Mouse (Mus musculus) small intestine, adult 10 weeks (tissue): ENCODE results near the gene Fhl3. TPM values are rescaled to one million over a fixed set of nuclear protein-coding genes. Genes with fewer than 3 reads are reported as not detected.

Experiments
- polyA plus RNA-seq: library from polyadenylated mRNA; stranded (reverse); fragments of 350-450 nt; fragmentation: Illumina TruSeq; extraction: RNeasy Lipid Tissue Mini Kit (QIAGEN cat#74804); gene quantifications from one replicate; pipeline ENCODE4 v1.2.3, GENCODE M21; 2014; ENCODE audit warnings: low replicate concordance

Gene Fhl3
- not detected for polyA plus RNA-seq

DNA sequence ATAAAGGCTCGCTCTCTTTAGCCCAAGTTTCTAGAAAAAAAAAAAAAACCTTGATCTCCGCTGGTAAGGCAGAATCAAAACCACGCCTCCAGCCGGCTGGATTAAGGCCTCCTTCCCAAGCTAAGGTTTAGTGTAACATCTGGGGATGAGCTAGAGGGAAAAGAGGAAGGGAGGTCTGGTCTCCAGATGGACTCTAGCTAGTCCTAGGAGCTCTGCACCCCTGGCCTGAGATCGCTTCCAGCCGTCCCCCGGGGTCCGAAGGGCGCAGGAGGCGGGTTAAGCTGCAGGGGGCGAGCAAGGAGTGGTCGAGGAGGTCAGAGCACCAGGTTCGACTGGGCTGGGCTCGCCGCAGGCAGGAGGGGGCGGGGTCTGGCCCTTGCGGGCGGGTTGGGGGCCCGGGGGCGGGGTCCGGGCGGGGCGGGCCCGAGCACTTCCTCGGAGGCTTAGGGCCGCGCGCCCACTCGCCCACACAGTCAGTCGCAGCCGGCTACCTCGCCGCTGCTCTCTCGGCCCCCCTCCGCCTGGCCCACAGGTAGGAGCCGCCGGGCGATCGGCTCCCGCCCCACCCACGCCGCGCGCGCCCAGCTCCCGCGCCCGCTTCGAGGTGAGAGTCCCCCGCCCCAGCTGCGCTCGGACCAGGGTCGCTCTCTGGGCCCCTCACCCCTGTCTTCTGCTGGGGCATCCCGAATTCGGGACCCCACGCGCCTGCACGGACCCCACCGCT lies at the start of gene Fhl3:
TSS of gene Fhl3 (plus strand) at position 454 of the 724 bp plus-strand sequence.

DNA sequence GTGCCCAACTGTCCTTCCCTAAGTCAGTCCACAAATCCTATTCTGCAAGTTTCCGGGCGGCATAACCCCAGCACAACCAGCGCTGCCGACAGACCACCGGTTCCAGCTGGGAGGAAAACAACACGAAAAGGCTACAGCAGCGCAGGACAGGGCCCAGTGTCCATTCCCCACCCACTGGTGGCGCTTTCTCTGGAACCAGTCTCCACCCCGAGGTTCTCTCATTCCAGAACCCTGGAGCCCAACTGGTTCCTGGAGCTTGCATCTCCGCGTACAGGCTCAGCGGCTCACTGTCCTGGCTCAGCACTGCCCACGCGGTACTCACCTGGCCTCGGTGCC lies 44.0 kb upstream of the Fhl3 start, which contains the start of gene Pou3f1:
TSS of gene Pou3f1 (plus strand) at position 290 of the 336 bp plus-strand sequence.

DNA sequence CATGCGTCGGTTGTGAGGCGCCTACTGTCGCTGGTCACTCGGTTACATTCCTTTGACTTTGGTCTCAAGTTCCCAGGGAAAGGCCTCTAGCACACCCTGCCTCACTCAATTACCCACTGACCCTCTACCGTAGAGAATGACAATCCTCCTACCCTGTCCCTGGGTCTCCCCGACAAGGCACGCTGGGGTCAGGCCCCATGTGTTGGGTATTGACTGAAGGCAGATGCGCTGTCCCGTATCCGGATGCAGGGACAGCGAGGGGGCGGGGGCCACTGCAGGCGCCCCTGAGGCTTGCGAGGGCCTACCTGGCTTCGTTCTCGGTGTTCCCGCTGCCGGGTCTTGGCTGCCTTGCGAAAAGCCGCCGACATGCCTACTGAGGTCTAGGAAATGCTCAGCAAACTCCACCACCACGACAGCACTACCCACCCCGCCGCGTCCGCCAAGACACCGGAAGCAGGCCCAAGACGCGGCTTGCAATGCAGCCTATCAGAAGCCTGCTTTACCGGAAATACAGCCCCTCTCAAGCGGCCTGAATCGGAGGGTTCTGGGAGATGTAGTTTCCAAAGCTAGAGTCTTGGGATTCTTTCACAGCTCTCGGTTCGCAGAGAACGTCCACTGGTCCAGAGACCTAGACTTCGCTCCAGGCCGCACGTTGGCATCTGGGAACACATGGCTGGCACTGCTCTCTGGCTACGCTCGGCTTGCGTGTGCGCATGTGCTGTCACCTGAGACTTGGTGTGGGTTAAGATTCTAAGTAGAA lies 7.2 kb upstream of the Fhl3 start, which contains the start of gene Utp11:
TSS of gene Utp11 (minus strand) at position 466 of the 760 bp plus-strand sequence.

DNA sequence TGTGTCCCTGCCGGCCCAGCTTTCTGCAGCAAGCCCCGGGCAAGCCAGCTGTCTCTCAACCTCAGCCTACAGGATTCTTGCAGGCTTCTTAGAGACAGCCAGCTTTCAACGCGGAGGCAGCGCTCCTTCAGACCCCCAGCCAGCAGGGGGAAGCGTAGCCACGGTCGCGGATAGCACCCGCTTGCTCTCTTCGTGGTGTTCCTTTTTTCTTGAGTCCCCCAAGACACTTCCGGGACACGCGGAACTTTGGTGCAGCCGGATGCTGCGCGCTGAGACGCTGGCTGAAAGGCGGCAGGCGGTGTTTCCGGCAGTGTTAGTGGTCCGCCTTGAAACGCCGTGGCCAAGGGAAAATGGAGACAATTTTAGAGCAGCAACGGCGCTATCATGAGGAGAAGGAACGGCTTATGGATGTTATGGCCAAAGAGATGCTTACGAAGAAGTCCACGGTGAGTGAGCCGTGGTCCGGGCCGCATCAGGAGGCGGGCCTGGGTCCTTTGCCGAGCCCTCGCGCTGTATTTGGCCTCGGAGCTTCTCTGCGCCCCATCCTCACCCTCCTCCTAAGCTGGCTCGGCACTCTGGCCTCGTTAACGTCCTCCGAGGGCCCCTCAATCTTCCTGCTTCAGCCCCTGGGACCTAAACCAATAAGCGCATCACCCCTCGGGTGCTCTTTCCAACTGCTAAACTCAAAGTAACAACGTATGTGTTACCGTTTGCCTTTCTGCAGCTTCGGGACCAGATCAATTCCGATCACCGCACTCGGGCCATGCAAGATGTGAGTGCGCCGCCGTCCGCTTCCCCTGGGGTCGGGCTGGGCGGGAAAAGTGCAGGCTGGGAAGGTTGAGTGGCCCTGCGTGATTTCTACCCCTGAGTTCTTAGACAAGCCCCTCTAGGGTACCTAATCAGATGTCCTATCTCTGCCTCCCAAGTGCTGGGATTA lies 14.3 kb downstream of the Fhl3 start, which contains the start of gene Sf3a3:
TSS of gene Sf3a3 (plus strand) at position 232 of the 937 bp plus-strand sequence.

DNA sequence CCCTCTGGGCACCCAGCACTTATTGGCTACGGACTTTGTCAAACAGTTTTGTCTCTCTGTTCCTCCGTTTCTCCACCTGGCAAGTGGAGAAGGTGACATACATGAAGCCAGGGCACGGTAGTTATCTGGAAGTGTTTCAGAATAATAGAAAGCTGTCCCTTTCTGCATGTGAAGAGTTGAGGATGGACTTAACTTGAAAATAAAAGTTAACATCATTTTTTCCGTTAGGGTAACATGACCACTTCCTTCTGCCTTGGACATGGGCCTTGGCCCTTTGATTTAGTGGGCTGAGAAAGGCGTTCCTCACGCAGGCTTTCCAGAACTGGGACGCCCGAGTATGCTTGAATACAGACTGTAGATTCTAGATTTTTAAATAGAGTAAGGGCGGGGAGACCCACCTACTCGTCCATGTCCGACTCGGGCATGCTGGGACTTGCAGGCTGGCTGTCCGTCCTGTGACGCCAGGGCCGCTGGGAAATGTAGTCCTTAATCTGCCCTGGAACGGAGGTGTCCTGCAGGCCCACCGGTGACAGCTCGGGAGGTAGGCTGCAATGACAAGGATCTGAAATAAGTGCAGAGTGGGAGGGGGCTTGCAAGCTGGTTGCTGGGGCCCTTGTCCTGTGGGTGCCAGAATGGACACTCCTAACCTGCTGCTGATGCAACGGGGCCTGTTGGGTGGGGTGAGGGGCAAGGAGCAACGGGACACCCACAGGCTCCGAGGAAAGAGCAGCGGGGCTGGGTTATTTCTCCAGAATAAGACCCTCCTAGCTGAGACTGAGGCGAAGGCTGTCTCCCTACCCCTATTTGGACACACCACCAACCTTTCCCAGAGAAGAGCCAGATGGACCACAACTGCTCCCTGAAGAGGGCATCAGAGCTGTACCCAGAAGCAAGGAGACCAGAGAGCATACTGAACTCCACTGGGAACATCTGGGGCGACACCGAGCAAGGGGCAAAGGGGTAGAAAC lies 41.2 kb downstream of the Fhl3 start, which contains the start of gene Inpp5b:
TSS of gene Inpp5b (plus strand) at position 475 of the 968 bp plus-strand sequence.

Other genes with a start within 250 kb of the Fhl3 start
- gene 3100002H09Rik, start 89.9 kb upstream of the Fhl3 start, polyA plus RNA-seq: not detected
- not detected for gene Pou3f1, start 43.9 kb upstream of the Fhl3 start, polyA plus RNA-seq
- 39.3 TPM for gene Utp11, start 7.1 kb upstream of the Fhl3 start, polyA plus RNA-seq
- 25.0 TPM for gene Sf3a3, start 14.1 kb downstream of the Fhl3 start, polyA plus RNA-seq
- gene Inpp5b, start 41.1 kb downstream of the Fhl3 start, polyA plus RNA-seq: 33.3 TPM
- 16.4 TPM for gene Mtf1, start 101.4 kb downstream of the Fhl3 start, polyA plus RNA-seq
- 18.4 TPM for gene Yrdc, start 150.0 kb downstream of the Fhl3 start, polyA plus RNA-seq
- 0.71 TPM for gene 1110065P20Rik, start 150.5 kb downstream of the Fhl3 start, polyA plus RNA-seq
- not detected for gene Maneal, start 161.5 kb downstream of the Fhl3 start, polyA plus RNA-seq
- not detected for gene Epha10, start 180.2 kb downstream of the Fhl3 start, polyA plus RNA-seq
- gene 9930104L06Rik, start 236.3 kb downstream of the Fhl3 start, polyA plus RNA-seq: 5.0 TPM
- 37.2 TPM for gene Cdca8, start 238.6 kb downstream of the Fhl3 start, polyA plus RNA-seq